Mouse (Mus musculus) neural tube, embryonic 15.5 days (tissue): ENCODE results near the gene Gm5460. TPM values are rescaled to one million over a fixed set of nuclear protein-coding genes. Genes with fewer than 3 reads are reported as not detected.

Experiments
- ATAC-seq: fragments of 200-750 bp; cut with Nextera tagmentation; 2 replicates; pipeline ENCODE4 v1.8.0; 2017; ENCODE audit warnings: mild to moderate bottlenecking, moderate TSS enrichment, moderate library complexity; ENCODE audit not compliant: low FRiP score
- H3K27ac ChIP-seq: fragments of 300-500 bp; sonication (generic); replicated peaks from 2 replicates; pipeline ENCODE4 v1.5.1; 2015; ENCODE audit warnings: mild to moderate bottlenecking, inconsistent platforms
- H3K27me3 ChIP-seq: fragments of 300-500 bp; sonication (generic); replicated peaks from 2 replicates; pipeline ENCODE4 v1.6.1; 2015; ENCODE audit warnings: inconsistent platforms
- H3K36me3 ChIP-seq: fragments of 300-500 bp; sonication (generic); 2 replicates; pipeline ENCODE4 v1.6.1; 2015; ENCODE audit warnings: inconsistent platforms
- H3K4me1 ChIP-seq: fragments of 300-500 bp; sonication (generic); 2 replicates; pipeline ENCODE4 v1.6.1; 2015; ENCODE audit warnings: inconsistent platforms
- H3K4me2 ChIP-seq: fragments of 300-500 bp; sonication (generic); 2 replicates; pipeline ENCODE4 v1.6.1; 2015; ENCODE audit warnings: inconsistent platforms, mild to moderate bottlenecking, moderate library complexity
- H3K4me3 ChIP-seq: fragments of 300-500 bp; sonication (generic); replicated peaks from 2 replicates; pipeline ENCODE4 v1.5.1; 2015; ENCODE audit warnings: mild to moderate bottlenecking, inconsistent platforms
- H3K9ac ChIP-seq: fragments of 300-500 bp; sonication (generic); replicated peaks from 2 replicates; pipeline ENCODE4 v1.6.1; 2015; ENCODE audit warnings: mild to moderate bottlenecking, inconsistent platforms
- H3K9me3 ChIP-seq: fragments of 300-500 bp; sonication (generic); replicated peaks from 2 replicates; pipeline ENCODE4 v1.6.1; 2016; ENCODE audit warnings: inconsistent platforms
- WGBS: fragments of 180-500 bp; shearing (Covaris S2); methylation state at CpG from one replicate; pipeline ENCODE4 v1.1.7; 2015; ENCODE audit warnings: mixed read lengths; 5-methylcytosine and 5-hydroxymethylcytosine counted together
- polyA plus RNA-seq: library from polyadenylated mRNA; unstranded; fragments of >200 nt; fragmentation: Nextera tagmentation; extraction: Ambion mirVana; gene quantifications from 2 replicates; pipeline ENCODE4 v1.2.1, GENCODE M21; 2015

Gene Gm5460
- polyA plus RNA-seq, 1 experiment from 2014 or later: not detected

DNA sequence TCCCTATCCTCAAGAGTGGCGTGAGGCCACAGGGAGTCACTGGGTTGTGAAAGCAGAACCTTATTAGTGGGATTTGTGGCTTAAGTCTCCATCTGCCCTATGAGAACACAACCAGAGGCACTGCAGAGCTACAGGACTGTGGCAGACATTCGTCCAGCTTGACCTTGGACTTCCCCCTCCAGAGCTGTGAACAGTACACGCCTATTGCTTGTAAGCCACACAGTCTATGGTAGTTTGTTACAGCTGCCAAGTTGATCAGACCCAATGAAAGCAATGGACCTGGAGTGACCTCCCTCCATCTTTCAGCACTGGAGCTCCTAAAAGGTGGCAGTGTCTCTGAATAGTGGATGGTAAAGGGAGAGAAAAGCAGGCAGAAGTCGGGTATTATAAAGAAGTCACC, 61.7 kb downstream of the Gm5460 start:
- H3K4me3 ChIP-seq: no peak overlapping the region
- 68% methylated on average over 4 of the region's 4 CpGs for WGBS
- H3K9ac ChIP-seq: no peak overlapping the region
- H3K36me3 ChIP-seq: no peaks in the 10 kb centered on the region
- H3K9me3 ChIP-seq: no peaks in the 10 kb centered on the region
- ATAC-seq: no peak
- H3K27ac ChIP-seq: no peak overlapping the region
- 0 out of 2 replicates have a peak, but pooled peaks cover 2% of the 10 kb centered on the region for H3K4me1 ChIP-seq
- H3K4me2 ChIP-seq: no peak overlapping the region
- H3K27me3 ChIP-seq: no peaks in the 10 kb centered on the region

DNA sequence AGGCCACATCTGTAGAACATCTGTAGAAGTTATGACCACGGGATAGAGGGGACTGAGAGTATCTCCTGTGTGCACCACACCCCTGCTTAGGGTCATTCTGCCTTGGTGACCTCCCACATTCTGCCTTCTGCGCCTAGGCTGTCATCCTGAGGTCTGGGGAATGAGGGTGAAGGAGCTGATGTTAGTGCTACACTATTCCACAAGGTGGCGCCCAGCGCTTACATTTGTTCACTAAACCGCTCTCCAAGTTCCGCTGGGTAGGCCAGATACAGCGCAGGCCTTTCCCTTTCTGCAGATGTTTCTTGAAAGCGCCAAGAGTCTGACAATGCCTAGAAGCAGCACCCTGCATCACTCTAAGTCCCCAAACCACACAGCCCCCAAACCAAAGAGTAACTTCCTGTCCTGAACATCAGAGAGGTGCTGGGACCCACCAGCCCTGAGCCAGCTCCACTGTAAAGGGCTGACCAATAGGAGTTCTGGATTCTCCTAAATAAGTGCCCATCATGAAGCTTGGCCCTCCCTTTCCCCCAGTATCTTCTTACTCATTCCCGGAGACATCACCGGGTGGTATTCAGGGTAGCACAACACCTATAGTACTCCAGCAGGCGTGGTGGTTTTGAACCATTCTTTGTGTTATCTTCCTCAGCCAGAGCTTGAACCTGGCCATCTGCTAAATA, 63.9 kb downstream of the Gm5460 start:
- 11% methylated on average over 11 of the region's 11 CpGs for WGBS
- no peak overlapping the region for H3K9ac ChIP-seq
- ATAC-seq: peak; percentile 89; the same call in 1 of the 2 replicates
- H3K9me3 ChIP-seq: no peaks in the 10 kb centered on the region
- no peak overlapping the region for H3K27ac ChIP-seq
- H3K36me3 ChIP-seq: no peaks in the 10 kb centered on the region
- H3K4me1 ChIP-seq: 0 out of 2 replicates have a peak, but pooled peaks cover 2% of the 10 kb centered on the region
- H3K4me2 ChIP-seq: no peak overlapping the region
- H3K4me3 ChIP-seq: no peak overlapping the region
- no peaks in the 10 kb centered on the region for H3K27me3 ChIP-seq

DNA sequence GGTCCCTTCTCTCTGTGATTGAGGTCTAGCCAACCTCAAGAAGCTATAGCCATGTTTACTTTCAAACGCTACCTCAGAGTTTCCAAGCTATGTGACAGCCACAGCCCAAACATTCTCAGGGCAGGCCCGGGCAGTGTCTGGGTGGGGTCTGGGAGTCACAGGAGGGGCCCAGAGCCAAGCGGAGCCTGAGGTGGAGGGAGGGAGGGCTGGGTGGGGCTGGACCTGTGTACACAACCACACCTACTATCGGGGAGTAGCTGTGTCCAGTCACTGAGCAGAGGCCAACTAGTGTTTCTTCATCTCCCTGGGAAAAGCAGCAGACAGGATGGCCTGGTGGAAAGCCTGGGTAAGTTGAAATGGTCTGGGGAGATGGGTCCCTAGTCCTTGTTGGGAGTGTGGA, 69.2 kb downstream of the Gm5460 start, which contains the start of gene Anxa8:
Anxa8 (plus strand) TSS at position 251 of the 400 bp plus-strand sequence.
- Histone ChIP-seq H3K27me3 (no peaks in the 10 kb centered on the region), H3K4me2 (no peak within 1 kb of the TSS), H3K9ac (no peak within 1 kb of the TSS), H3K27ac (no peak within 1 kb of the TSS), H3K9me3 (no peaks in the 10 kb centered on the region), H3K4me3 (no peak within 1 kb of the TSS), H3K4me1 (no peaks in the 10 kb centered on the region), H3K36me3 (no peaks in the 10 kb centered on the region)
- WGBS: 76% methylated on average over 4 of the region's 4 CpGs
- ATAC-seq: no peak

DNA sequence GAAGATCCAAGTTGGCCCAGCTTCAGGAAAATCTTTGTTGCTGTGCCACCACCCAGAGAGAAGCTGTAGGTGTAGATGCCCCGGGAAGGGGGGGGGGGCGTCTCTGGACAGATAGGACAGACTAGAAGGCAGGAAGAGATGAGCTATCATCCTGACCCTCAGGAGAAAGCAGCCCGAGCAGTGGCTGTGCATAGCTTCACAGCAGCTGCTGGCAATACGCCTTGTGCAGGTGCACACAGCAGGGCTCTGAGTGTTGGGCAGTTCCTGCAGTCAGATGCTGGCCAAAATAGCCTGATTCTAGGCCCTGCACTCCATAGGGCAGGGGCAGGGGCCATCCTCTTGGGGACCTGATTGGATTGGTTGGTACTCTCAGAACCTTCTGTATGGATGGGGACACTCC, 70.2 kb downstream of the Gm5460 start:
- no peaks in the 10 kb centered on the region for H3K9me3 ChIP-seq
- no peak overlapping the region for H3K9ac ChIP-seq
- no peak overlapping the region for H3K4me2 ChIP-seq
- no peak for ATAC-seq
- no peak overlapping the region for H3K27ac ChIP-seq
- no peaks in the 10 kb centered on the region for H3K36me3 ChIP-seq
- no peaks in the 10 kb centered on the region for H3K4me1 ChIP-seq
- H3K27me3 ChIP-seq: no peaks in the 10 kb centered on the region
- H3K4me3 ChIP-seq: no peak overlapping the region
- 71% methylated on average over 4 of the region's 4 CpGs for WGBS

DNA sequence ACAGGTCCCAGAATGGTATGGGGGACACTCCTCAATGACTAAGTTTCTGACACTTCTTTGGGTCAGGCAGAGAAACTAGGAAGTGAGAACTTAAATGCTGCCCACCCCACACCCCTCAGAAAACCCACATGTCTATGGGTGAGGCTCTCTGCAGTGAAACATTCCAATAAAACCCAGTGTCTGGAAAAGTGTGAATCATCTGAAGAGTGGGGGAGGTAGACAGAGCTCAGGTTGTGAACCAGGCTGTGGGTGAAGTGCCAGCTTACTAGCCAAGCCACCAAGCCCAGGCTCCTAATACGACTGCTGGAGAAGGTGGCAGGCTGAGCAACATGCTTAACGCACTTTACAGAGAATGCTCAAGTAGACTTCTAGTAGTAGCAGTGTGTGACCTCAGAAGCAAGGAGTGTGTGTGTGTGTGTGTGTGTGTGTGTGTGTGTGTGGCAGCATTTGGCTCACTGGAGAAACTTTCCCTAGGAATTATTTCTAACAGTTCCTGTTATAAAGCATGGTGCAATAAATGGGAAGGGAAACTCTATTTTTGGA, 71.4 kb downstream of the Gm5460 start:
- Histone ChIP-seq H3K27ac (no peak overlapping the region), H3K4me2 (no peak overlapping the region), H3K9me3 (no peaks in the 10 kb centered on the region), H3K27me3 (no peaks in the 10 kb centered on the region), H3K4me1 (no peaks in the 10 kb centered on the region), H3K36me3 (no peaks in the 10 kb centered on the region), H3K4me3 (no peak overlapping the region), H3K9ac (no peak overlapping the region)
- WGBS: 88% methylated on average over 2 of the region's 2 CpGs
- no peak for ATAC-seq

DNA sequence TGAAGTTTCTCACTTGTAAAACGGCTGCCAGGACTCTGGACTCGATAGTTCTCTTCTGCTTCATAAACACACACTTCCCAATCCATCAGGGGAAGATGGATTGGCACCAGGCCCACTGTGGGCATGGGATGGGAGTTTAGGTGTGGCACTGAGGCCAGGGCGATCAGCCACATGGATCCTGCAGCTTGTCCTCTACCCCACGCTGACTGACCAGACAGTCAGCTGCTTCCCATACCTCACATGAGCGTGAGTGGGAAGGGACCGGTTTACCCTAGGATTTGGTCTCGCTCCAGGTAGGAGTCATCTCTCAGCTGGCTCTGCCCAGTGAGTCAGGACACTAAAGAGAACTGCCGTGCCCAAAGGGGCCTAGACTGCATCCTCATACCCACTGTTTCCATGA, 73.2 kb downstream of the Gm5460 start:
- H3K4me1 ChIP-seq: no peaks in the 10 kb centered on the region
- 91% methylated on average over 8 of the region's 8 CpGs for WGBS
- no peak for ATAC-seq
- no peak overlapping the region for H3K4me3 ChIP-seq
- H3K9ac ChIP-seq: no peak overlapping the region
- no peak overlapping the region for H3K27ac ChIP-seq
- H3K4me2 ChIP-seq: no peak overlapping the region
- no peaks in the 10 kb centered on the region for H3K9me3 ChIP-seq
- no peaks in the 10 kb centered on the region for H3K36me3 ChIP-seq
- no peaks in the 10 kb centered on the region for H3K27me3 ChIP-seq

DNA sequence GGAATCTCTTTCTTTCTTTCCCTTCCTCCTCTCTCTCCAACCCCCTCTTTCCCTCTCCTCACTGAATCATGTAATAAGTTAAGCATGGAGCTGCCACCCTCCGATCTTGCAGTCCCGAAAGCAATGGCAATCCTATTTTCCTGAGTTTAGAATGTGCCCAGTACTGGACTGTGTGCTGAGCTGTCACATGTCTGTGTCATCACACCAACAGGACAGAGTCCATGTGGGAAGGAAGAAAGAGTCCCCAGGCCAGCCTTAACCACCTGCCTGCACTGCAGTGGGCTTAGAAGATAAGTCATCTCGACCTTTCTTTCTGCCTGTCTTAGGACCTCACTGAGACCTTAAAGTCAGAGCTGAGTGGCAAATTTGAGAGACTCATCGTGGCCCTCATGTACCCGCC, 74.9 kb downstream of the Gm5460 start:
- no peak overlapping the region for H3K4me3 ChIP-seq
- no peak overlapping the region for H3K4me2 ChIP-seq
- H3K9me3 ChIP-seq: no peaks in the 10 kb centered on the region
- H3K36me3 ChIP-seq: no peaks in the 10 kb centered on the region
- WGBS: 84% methylated on average over 5 of the region's 5 CpGs
- H3K27ac ChIP-seq: no peak overlapping the region
- H3K27me3 ChIP-seq: no peaks in the 10 kb centered on the region
- no peak overlapping the region for H3K9ac ChIP-seq
- no peaks in the 10 kb centered on the region for H3K4me1 ChIP-seq
- no peak for ATAC-seq

DNA sequence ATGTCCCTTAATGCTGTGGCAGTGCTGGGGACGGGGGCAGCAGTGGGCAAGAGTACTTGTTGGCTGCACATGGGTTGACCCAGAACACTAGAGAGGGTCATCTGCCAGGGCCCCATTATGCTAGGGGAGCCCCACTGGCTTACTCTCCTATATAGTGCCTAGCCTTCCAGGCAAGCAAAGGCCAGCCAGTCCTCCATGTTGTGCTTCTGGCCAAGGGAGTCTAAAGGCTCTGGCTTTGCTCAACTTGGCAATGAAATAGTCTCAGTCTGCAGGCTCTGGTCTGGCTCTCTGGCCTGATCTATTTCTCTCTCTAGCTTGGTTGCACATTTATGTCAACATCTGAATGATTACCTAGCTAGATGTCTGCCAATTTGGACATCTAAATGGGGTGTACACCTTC, 76.3 kb downstream of the Gm5460 start:
- H3K4me2 ChIP-seq: no peak overlapping the region
- no peak overlapping the region for H3K27ac ChIP-seq
- no peaks in the 10 kb centered on the region for H3K36me3 ChIP-seq
- WGBS: 100% methylated on average over 1 of the region's 1 CpGs
- no peak overlapping the region for H3K9ac ChIP-seq
- ATAC-seq: no peak
- H3K4me1 ChIP-seq: no peaks in the 10 kb centered on the region
- H3K9me3 ChIP-seq: no peaks in the 10 kb centered on the region
- no peaks in the 10 kb centered on the region for H3K27me3 ChIP-seq
- H3K4me3 ChIP-seq: no peak overlapping the region

DNA sequence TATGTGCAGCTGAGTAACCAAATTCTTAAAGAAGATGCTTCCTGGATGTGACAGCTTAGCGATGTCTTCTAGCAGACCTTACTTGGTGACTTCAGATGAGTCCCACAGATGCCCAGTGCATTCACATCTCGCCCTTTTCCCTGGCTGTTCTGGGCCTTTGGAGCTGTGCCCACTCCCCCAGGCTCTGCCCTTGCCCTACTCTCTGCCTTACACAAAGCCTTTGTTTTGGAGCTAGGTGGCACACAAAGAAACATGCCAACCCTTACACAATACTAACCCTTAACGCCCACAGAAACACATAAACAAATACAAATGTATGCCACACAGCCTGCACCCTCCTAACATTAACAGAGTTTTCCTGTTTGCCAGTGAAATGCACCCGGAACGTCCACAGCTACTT, 79.6 kb downstream of the Gm5460 start:
- 72% methylated on average over 5 of the region's 5 CpGs for WGBS
- no peak overlapping the region for H3K27ac ChIP-seq
- no peaks in the 10 kb centered on the region for H3K4me1 ChIP-seq
- H3K27me3 ChIP-seq: no peaks in the 10 kb centered on the region
- no peak overlapping the region for H3K9ac ChIP-seq
- no peak overlapping the region for H3K4me3 ChIP-seq
- ATAC-seq: no peak
- H3K36me3 ChIP-seq: no peaks in the 10 kb centered on the region
- no peaks in the 10 kb centered on the region for H3K9me3 ChIP-seq
- no peak overlapping the region for H3K4me2 ChIP-seq

Other genes with a start within 250 kb of the Gm5460 start
- gene Gdf10, start 93.2 kb upstream of the Gm5460 start, polyA plus RNA-seq: 12.8 and 13.9 TPM in 2 replicates
- gene Gdf2, start 75.7 kb upstream of the Gm5460 start, polyA plus RNA-seq: 0.05 and 0.11 TPM in 2 replicates
- gene Rbp3, start 62.8 kb upstream of the Gm5460 start, polyA plus RNA-seq: not detected in 2 replicates
- gene Zfp488, start 38.0 kb upstream of the Gm5460 start, polyA plus RNA-seq: 0.84 and 0.96 TPM in 2 replicates
- not detected in 2 replicates for gene Gm30083, start 1.6 kb upstream of the Gm5460 start, polyA plus RNA-seq
- not detected in 2 replicates for gene Antxrl, start 35.9 kb downstream of the Gm5460 start, polyA plus RNA-seq
- 0.41 and 3.7 TPM in 2 replicates for gene Anxa8, start 69.2 kb downstream of the Gm5460 start, polyA plus RNA-seq
- 0.49 and 0.69 TPM in 2 replicates for gene A630023A22Rik, start 86.0 kb downstream of the Gm5460 start, polyA plus RNA-seq
- 0.17 and 0.42 TPM in 2 replicates for gene Npy4r, start 135.7 kb downstream of the Gm5460 start, polyA plus RNA-seq
- 4.3 and 5.3 TPM in 2 replicates for gene Gprin2, start 184.9 kb downstream of the Gm5460 start, polyA plus RNA-seq
- gene Syt15, start 202.8 kb downstream of the Gm5460 start, polyA plus RNA-seq: 0.87 and 1.2 TPM in 2 replicates